Mouse (Mus musculus) cerebellum, adult 9-11 months (tissue): ENCODE results near the gene Bcl9.

ENCODE experiments used
- DNase-seq: peaks from one replicate; pipeline ENCODE4 v3.0.0; 2022

Gene Bcl9

GRCm38 (mm10) chr3:97230631-97231404, 66.9 kb downstream of the Bcl9 start:
- DNase-seq = no peak

- no peak for DNase-seq
These were observed 69.3 kb downstream of the Bcl9 start for GRCm38 (mm10) chr3:97228457-97228856.

- no peak for DNase-seq
These were observed 69.7 kb downstream of the Bcl9 start for GRCm38 (mm10) chr3:97228020-97228419.

GRCm38 (mm10) chr3:97227259-97228005, 70.3 kb downstream of the Bcl9 start:
- peak; percentile 91 for DNase-seq

- DNase-seq = no peak
These were observed 71.0 kb downstream of the Bcl9 start for GRCm38 (mm10) chr3:97226719-97227118.

- no peak for DNase-seq
These were observed 72.5 kb downstream of the Bcl9 start for GRCm38 (mm10) chr3:97225231-97225630.

GRCm38 (mm10) chr3:97223261-97223660, 74.5 kb downstream of the Bcl9 start:
- DNase-seq = no peak

- DNase-seq = no peak
These were observed 82.2 kb downstream of the Bcl9 start for GRCm38 (mm10) chr3:97215526-97215925.

- DNase-seq = no peak
These were observed 83.3 kb downstream of the Bcl9 start for GRCm38 (mm10) chr3:97214439-97214838.

- no peak for DNase-seq
These were observed 83.8 kb downstream of the Bcl9 start for GRCm38 (mm10) chr3:97213871-97214270.

GRCm38 (mm10) chr3:97211177-97211576, 86.5 kb downstream of the Bcl9 start:
- no peak for DNase-seq

- peak; percentile 49 for DNase-seq
These were observed 88.4 kb downstream of the Bcl9 start for GRCm38 (mm10) chr3:97209351-97209750.

GRCm38 (mm10) chr3:97206521-97206920, 91.2 kb downstream of the Bcl9 start:
- no peak for DNase-seq

- no peak for DNase-seq
These were observed 93.8 kb downstream of the Bcl9 start for GRCm38 (mm10) chr3:97203880-97204279.

- DNase-seq = peak; percentile 59
These were observed 95.8 kb downstream of the Bcl9 start for GRCm38 (mm10) chr3:97201943-97202342.

- no peak for DNase-seq
These were observed 98.5 kb downstream of the Bcl9 start for GRCm38 (mm10) chr3:97199261-97199660.

GRCm38 (mm10) chr3:97196571-97196970, 101.1 kb downstream of the Bcl9 start:
- no peak for DNase-seq

GRCm38 (mm10) chr3:97185098-97185860, 112.4 kb downstream of the Bcl9 start:
- peak; percentile 59 for DNase-seq

- DNase-seq = no peak
These were observed 113.9 kb downstream of the Bcl9 start for GRCm38 (mm10) chr3:97183810-97184209.

GRCm38 (mm10) chr3:97180527-97180926, 117.2 kb downstream of the Bcl9 start:
- DNase-seq = no peak

- DNase-seq = no peak
These were observed 118.8 kb downstream of the Bcl9 start for GRCm38 (mm10) chr3:97178885-97179284.

- no peak for DNase-seq
These were observed 125.1 kb downstream of the Bcl9 start for GRCm38 (mm10) chr3:97172632-97173031.

GRCm38 (mm10) chr3:97172231-97172630, 125.5 kb downstream of the Bcl9 start:
- no peak for DNase-seq
